Mouse (Mus musculus): ENCODE results near the gene Dnmt3a.

The Dnmt3a gene

GRCm38 (mm10) chr12:3805852-3806251, at the start of gene Dnmt3a:
Gene Dnmt3a, plus strand, starts transcription at chr12:3806007.
- no peak for DNase-seq (ENCODE audit: low spot score in 2 of 2)

DNA sequence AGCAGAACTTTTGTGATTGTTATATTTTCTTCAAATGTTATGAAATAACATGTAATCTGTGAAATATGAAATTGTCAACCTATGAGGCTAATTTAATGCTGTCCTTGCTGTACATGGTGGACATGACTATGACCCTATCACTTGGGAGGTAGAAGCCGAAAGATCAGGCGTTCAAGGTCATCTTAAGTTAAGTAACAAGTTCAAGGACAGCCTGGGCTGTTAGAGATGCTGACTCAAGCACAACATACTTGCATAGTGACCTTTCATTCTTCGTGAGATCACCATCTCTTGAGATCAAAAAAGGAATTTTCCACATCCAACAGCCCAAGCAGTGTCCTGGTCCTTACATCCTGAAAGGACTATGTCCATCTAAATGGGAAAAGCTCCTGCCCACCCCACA, 49.6 kb upstream of the Dnmt3a start:
- no peak for DNase-seq (ENCODE audit: low spot score in 2 of 2)

DNA sequence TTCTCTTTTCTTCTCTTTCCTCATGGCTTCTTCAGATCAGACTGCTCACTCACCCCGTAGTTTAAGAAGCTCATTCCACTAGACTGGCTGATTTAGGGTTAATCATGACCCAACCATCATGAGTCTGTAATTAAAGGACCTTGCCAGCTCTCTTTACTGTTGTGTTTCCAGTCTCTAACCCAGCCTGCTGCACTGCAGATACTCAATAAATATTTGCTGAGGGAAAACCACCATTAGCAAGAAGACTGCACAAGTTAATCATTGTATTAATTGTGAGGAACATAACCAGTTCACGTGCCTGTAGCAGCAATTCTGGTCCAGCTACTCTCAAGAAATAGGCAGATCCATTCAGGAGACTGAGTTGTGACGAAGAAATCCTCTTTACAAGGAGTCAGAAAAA, 47.7 kb upstream of the Dnmt3a start:
- no peak for DNase-seq (ENCODE audit: low spot score in 2 of 2)

GRCm38 (mm10) chr12:3759419-3759818, 46.4 kb upstream of the Dnmt3a start:
- peak in 1 of 2 experiments; percentile 51 for DNase-seq (ENCODE audit: low spot score in 2 of 2)

DNA sequence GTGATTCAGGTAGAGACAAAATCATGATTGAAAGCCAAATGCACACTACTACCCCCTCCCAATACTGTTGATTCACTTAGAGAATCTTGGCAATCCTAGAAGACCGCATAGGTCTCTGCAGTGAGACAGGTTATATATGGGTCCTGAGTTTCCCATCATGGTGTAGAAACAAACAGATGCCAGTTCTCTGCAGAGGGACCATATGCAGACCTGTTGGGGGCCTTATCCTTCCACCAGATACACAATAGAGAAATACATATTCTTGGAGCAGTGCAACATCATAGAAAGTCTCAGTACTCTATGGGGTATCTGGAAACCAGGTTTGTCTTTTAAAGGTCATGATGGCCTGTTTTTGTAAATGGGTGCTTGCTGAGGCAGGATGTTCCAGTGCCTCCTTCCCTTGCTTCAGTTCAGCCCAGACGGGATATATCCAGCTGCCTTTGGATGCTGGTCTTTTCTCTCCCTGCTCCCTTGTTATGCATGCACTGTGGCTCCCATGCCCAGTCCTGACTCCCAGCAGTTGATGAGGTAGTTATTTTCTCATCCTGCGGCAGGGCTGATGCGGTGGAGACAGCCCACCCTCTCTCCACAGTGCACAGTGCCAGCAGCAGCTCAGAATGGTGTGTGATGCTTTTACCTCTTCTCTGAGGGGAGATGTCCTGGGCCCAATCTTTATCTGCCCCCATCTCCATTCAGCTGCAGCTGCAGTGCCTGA, 44.8 kb upstream of the Dnmt3a start:
- DNase-seq (ENCODE audit: low spot score in 2 of 2), result no peak

DNA sequence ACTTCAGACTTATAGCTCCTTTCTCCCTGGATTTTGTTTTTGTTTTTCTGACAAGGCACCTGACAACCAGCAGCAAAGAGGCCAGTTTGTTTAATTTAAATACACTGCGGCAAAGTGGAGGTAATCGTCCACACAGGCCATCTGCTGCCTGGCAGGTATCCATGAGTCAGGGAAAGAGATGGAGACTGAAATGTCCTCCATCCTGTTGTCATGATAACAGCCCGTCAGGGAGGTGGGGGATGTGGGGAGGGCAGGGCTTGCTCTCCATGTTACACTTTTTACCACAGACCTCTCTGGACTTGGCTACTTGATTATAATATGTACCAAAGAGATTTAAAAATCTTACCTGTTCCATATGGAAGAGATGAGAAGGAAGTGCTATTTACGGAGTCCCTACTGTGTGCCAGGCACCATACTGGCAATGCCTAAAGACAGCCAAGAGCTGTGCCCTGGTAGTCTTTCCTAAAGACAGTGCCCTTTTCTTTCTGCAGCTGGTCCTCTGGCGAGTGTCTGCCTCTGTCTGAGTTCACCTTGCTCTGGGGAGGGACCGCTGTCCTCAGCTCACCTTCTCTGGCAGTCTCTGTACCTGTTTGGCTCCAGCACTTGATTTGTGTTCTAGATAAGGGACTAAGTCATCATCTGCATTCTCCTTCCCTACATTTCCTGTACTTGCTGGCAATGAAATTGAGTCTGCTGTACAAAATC, 44.1 kb upstream of the Dnmt3a start:
- DNase-seq (ENCODE audit: low spot score in 2 of 2), result peak; percentile 15 to 30

DNA sequence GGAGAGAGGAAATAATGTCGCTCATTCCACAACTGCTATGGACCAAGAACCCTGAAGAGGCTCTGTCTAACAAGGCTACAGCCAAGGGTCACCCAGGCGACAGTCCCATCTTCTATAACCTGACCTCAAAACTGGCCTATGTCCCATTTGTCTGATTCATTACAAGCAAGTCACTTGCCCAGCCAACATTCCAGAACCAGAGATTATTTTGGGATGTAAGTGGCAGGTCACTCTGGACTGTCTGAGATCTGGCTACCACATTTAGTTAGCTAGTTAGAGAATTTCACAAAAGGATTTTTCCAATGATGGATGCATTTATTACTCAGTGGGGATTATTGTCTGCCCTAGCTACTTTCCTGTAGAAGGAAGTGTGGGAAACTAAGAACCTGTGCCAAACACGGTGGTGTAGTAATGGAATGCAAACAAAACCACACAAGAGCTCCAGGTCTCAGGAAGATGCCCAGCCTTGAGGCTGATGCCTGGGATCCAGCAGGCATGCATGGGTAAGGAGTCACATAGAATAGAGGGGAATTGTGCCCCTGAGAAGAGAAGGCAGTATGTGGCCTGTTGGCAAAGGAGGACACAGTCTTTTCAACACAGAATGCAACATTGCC, 41.5 kb upstream of the Dnmt3a start:
- no peak for DNase-seq (ENCODE audit: low spot score in 2 of 2)

DNA sequence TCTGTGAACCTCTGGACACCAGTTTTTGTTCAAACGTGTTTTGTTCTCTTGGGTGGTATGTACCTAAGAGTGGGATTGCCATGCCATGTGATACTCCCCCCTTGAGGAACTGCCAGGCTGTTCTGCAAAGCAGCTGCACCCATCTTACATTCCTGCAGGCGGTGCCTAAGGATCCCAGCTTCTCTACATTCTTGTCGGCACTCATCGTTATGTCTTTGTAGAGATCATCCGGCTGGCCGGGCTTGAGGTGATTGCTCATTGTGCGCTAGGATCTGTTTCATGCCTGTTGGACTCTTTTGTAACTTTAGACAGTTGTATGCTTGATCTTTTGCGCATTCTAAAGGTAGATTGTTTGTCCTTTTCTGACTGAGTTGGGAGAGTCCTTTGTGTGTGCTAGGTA, 38.4 kb upstream of the Dnmt3a start:
- no peak for DNase-seq (ENCODE audit: low spot score in 2 of 2)

GRCm38 (mm10) chr12:3768391-3768790, 37.4 kb upstream of the Dnmt3a start:
- DNase-seq (ENCODE audit: low spot score in 2 of 2), result no peak

DNA sequence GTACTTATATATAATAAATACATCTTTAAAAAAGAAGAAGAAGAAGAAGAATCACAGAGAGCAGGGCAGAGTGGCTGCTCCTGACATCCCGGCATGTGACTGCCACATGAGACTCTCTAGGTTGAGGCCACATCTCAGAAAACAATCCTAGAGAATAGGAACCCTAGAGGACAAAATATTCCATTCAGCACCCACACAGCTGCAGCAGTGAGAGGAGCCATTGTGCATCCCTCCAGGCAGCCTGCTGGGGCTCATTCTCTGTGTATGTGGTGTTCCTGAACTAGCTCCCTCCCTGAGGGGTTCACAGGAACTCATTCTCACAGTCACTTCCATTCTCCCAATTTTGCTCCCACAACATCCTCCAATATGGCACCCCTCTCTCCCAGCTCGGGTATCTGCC, 35.3 kb upstream of the Dnmt3a start:
- no peak for DNase-seq (ENCODE audit: low spot score in 2 of 2)

- no peak for DNase-seq (ENCODE audit: low spot score in 2 of 2)
Measured at GRCm38 (mm10) chr12:3771080-3771479, 34.7 kb upstream of the Dnmt3a start.

DNA sequence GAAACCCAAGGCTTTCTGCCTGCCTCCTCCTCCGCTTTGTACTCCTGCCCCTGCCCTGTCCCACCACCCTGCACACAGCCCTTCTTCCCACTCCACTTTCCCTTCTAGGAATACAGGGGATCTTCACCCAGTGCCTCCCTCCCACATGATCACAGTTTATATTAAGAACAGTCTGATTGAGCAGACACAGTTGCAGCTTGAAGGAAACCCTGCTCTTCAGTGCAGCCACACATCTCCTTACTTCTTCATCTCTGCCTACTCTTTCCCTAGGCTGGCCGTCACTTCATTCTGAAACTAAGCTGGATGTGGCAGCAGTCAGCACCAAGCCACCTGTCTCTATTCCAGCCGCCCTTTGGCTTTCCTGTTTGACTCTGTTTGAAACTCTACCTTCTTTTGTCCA, 32.2 kb upstream of the Dnmt3a start:
- no peak for DNase-seq (ENCODE audit: low spot score in 2 of 2)

DNA sequence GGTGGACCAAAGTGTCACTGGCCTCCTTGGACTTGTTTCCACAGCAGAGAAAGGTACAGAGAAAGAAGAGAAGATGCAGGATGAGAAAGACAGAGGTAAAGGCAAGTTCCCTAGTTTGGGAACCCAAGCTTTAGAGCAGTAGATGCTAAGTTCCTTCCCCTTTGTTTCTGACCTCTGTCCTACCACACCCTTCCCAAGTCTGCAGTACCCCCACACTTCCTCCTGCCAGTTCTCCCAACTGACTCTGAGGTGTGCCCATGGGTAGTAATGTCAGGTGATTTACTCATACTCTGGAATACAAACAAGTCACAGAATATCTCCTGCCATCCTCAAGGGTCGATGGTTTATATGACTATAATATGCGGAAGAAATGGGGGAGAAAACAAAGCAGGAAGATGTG, 29.8 kb upstream of the Dnmt3a start:
- DNase-seq (ENCODE audit: low spot score in 2 of 2), result no peak

- no peak for DNase-seq (ENCODE audit: low spot score in 2 of 2)
Measured at GRCm38 (mm10) chr12:3777682-3778081, 28.1 kb upstream of the Dnmt3a start.

DNA sequence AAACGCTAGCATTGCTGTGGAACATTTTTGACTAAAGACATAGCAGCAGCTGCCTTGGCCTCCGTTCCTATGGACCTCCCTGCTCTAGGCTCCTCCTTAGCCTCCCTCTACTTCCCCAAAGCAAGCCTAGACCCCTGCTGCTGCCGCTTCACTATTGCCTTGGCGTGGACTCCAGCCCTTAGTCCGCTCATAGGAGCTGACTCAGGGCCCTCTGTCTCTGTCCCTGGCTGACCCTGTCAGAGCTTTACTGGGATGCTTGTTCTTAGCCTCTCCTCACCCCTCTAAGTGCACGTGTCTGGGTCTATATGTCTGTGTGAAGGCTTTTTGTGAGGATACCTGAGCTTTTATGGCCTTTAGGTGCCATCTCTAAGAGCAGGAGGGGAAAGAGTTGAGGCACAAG, 27.5 kb upstream of the Dnmt3a start:
- no peak for DNase-seq (ENCODE audit: low spot score in 2 of 2)

GRCm38 (mm10) chr12:3779639-3780038, 26.2 kb upstream of the Dnmt3a start:
- DNase-seq (ENCODE audit: low spot score in 2 of 2), result no peak

GRCm38 (mm10) chr12:3780405-3780891, 25.4 kb upstream of the Dnmt3a start:
- DNase-seq (ENCODE audit: low spot score in 2 of 2), result peak in 1 of 2 experiments; percentile 65

- peak; percentile 22 to 34 for DNase-seq (ENCODE audit: low spot score in 2 of 2)
Measured at GRCm38 (mm10) chr12:3780931-3781471, 24.8 kb upstream of the Dnmt3a start.

DNA sequence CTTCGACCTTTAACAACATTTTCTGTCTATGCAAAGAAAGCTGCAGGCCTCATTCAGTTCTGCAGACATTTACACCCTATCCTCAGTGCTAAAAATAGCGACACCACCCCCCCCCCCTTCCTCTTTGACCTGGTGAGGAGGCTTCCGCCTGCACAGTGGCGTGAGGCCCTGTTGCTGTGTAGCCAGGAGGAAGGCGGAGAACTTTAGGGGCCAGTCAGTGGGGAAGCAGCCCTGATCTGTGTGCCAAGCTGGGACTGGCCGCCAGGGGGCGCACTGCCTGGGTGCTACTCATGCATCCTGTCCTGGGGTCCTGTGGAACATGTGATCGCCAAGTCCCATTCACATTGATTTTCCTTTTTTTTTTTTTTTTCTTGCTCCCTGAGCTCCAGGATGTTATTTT, 24.3 kb upstream of the Dnmt3a start:
- DNase-seq (ENCODE audit: low spot score in 2 of 2), result peak; percentile 81 to 92

DNA sequence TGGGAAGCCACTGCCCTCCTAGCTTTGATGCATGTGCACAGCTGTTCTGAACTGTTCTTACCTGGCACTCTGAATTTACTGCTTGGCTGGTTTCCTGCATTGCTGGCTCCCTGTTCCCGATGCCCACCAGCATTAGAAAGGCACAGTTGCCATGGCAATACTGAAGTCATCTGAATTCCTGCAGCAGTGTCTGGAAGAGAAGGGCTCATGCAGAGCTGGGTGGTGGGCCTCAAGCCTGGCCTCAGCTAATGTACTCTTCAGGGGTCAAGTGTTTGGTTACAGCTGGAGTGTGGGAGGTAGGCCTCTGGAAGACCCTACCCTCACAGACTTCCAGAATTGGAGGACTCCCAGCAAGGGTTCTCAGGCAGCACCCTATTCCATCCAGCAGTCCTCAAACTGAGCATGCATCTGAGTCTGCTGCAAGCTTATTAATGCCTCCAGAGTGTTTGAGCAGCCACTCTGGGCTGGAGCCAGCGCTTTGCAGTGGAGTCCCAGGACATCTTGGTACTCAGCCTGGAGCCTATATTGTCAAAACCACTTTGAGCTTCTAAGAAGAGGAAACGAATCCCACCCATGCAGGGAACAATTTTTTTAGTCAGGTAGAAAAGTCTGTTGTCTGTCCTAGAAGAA, 22.5 kb upstream of the Dnmt3a start:
- DNase-seq (ENCODE audit: low spot score in 2 of 2), result no peak

- no peak for DNase-seq (ENCODE audit: low spot score in 2 of 2)
Measured at GRCm38 (mm10) chr12:3784258-3784657, 21.5 kb upstream of the Dnmt3a start.

- no peak for DNase-seq (ENCODE audit: low spot score in 2 of 2)
Measured at GRCm38 (mm10) chr12:3784729-3785128, 21.1 kb upstream of the Dnmt3a start.
